Mouse (Mus musculus) hindbrain, embryonic 12.5 days (tissue): ENCODE data around the gene Cux1. TPM values are rescaled to one million over a fixed set of nuclear protein-coding genes. Genes with fewer than 3 reads are reported as not detected.

Source experiments
- ATAC-seq: fragments of 200-750 bp; cut with Nextera tagmentation; 2 replicates; pipeline ENCODE4 v1.8.0; 2017; ENCODE audit warnings: moderate TSS enrichment; ENCODE audit not compliant: low FRiP score
- H3K27ac ChIP-seq: fragments of 300-500 bp; sonication (generic); 2 replicates; pipeline ENCODE4 v1.5.1; 2016; ENCODE audit warnings: mild to moderate bottlenecking
- H3K27me3 ChIP-seq: fragments of 300-500 bp; sonication (generic); 2 replicates; pipeline ENCODE4 v1.6.1; 2016; ENCODE audit warnings: mild to moderate bottlenecking
- H3K36me3 ChIP-seq: fragments of 300-500 bp; sonication (generic); 2 replicates; pipeline ENCODE4 v1.6.1; 2016; ENCODE audit warnings: mild to moderate bottlenecking
- H3K4me1 ChIP-seq: fragments of 300-500 bp; sonication (generic); 2 replicates; pipeline ENCODE4 v1.6.1; 2016
- H3K4me2 ChIP-seq: fragments of 300-500 bp; sonication (generic); replicated peaks from 2 replicates; pipeline ENCODE4 v1.6.1; 2016; ENCODE audit warnings: mild to moderate bottlenecking
- H3K4me3 ChIP-seq: fragments of 300-500 bp; sonication (generic); 2 replicates; pipeline ENCODE4 v1.5.1; 2016; ENCODE audit warnings: mild to moderate bottlenecking
- H3K9ac ChIP-seq: fragments of 300-500 bp; sonication (generic); 2 replicates; pipeline ENCODE4 v1.6.1; 2016; ENCODE audit warnings: mild to moderate bottlenecking, moderate library complexity
- H3K9me3 ChIP-seq: fragments of 300-500 bp; sonication (generic); replicated peaks from 2 replicates; pipeline ENCODE4 v1.6.1; 2016; ENCODE audit warnings: mild to moderate bottlenecking
- WGBS: fragments of 180-500 bp; shearing (Covaris S2); methylation state at CpG from one replicate; pipeline ENCODE4 v1.1.7; 2016; 5-methylcytosine and 5-hydroxymethylcytosine counted together
- polyA plus RNA-seq: library from polyadenylated mRNA; unstranded; fragments of >200 nt; fragmentation: Nextera tagmentation; extraction: Ambion mirVana; gene quantifications from 2 replicates; pipeline ENCODE4 v1.2.1, GENCODE M21; 2016

The Cux1 gene
- polyA plus RNA-seq, 1 experiment from 2014 or later: 114 TPM

DNA sequence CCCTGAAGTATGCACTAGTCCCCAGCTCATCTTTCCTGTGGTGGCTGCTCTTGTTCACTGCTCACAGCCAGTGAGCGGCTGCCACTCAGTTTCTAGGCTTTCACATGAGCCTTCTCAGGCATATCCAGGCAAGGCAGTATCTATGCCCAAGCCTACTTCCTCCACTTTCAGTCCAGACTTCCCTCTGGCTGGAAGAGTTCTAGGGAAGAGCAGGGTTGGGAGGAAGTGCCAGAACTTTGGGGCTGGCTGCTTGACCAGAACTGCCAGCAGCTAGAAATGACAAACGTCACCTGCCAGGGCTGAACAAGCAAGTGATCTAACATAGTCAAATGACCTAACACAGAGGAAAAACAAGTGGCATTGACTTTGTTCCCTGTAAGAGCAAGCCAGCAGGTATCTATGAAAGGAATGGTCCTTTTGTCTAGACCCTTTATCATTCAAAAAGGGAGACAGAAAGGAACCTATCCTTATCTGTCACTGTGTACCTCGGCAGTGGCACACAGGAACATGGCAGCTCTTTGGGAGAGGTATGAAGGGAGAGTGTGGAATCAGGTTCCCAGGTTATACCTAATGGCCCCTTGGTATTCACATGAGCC, 171.6 kb downstream of the Cux1 start:
- Histone ChIP-seq H3K36me3 (0 out of 2 replicates have a peak, but pooled peaks cover 6% of the 10 kb centered on the region), H3K4me2 (no peak overlapping the region), H3K27ac (no peak overlapping the region), H3K9ac (no peak overlapping the region), H3K4me1 (0 out of 2 replicates have a peak, but pooled peaks cover 2% of the 10 kb centered on the region), H3K27me3 (no peaks in the 10 kb centered on the region), H3K9me3 (no peaks in the 10 kb centered on the region), H3K4me3 (no peak overlapping the region)
- 70% methylated on average over 3 of the region's 3 CpGs for WGBS
- ATAC-seq: no peak

GRCm38 (mm10) chr5:136394517-136395212, 172.6 kb downstream of the Cux1 start:
- no peak for ATAC-seq
- no peak overlapping the region for H3K9ac ChIP-seq
- H3K4me1 ChIP-seq: 0 out of 2 replicates have a peak, but pooled peaks cover 2% of the 10 kb centered on the region
- 89% methylated on average over 6 of the region's 6 CpGs for WGBS
- no peaks in the 10 kb centered on the region for H3K27me3 ChIP-seq
- H3K36me3 ChIP-seq: 0 out of 2 replicates have a peak, but pooled peaks cover 6% of the 10 kb centered on the region
- H3K4me2 ChIP-seq: no peak overlapping the region
- no peak overlapping the region for H3K4me3 ChIP-seq
- H3K27ac ChIP-seq: no peak overlapping the region
- no peaks in the 10 kb centered on the region for H3K9me3 ChIP-seq

DNA sequence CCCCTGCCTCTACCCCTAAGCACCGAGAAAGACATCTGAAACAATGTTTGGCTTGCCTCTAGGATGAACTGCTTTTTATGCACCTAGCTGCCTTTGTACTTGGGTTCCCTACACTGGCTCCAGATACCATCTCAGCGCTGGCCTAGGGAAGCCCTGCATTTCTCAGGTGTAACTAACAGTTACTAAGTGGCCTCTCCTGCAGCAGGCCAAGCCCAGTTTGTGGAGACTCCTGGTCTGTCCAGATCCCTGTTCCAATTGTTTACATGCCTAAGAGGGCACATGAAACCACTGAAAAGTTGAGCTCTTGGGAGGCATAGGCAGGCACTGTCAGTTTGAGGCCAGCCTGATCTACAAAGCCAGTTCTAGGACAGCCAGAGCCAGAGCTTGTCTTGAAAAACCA, 173.7 kb downstream of the Cux1 start:
- 90% methylated on average over 2 of the region's 2 CpGs for WGBS
- no peak for ATAC-seq
- H3K27ac ChIP-seq: no peak overlapping the region
- H3K4me1 ChIP-seq: 0 out of 2 replicates have a peak, but pooled peaks cover 2% of the 10 kb centered on the region
- no peak overlapping the region for H3K9ac ChIP-seq
- H3K4me2 ChIP-seq: no peak overlapping the region
- H3K36me3 ChIP-seq: 0 out of 2 replicates have a peak, but pooled peaks cover 8% of the 10 kb centered on the region
- no peak overlapping the region for H3K4me3 ChIP-seq
- H3K27me3 ChIP-seq: no peaks in the 10 kb centered on the region
- H3K9me3 ChIP-seq: no peaks in the 10 kb centered on the region

DNA sequence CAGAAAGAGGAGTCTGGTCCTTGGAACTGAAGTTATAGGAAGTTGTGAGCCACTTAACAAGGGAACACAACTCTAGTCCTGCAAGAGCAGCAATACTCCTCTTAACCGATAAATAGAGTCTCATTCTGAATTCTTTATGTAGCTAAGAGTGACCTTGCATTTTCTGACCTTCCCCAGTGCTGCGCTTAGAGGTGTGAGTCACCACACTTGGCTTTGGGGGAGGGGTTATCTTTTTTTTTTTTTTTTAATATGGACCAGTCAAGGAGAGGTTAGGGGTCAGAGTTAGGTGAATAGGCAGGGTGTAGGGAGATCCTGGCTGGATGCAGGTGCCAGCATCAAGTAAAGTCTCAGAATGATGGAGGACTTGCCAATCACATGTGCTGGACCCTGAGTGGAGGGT, 180.5 kb downstream of the Cux1 start:
- no peaks in the 10 kb centered on the region for H3K9me3 ChIP-seq
- 98% methylated on average over 2 of the region's 2 CpGs for WGBS
- no peak overlapping the region for H3K27ac ChIP-seq
- H3K4me3 ChIP-seq: no peak overlapping the region
- no peak for ATAC-seq
- H3K36me3 ChIP-seq: peaks cover 10% of the 10 kb centered on the region; the same call in 1 of the 2 replicates
- no peak overlapping the region for H3K9ac ChIP-seq
- no peak overlapping the region for H3K4me2 ChIP-seq
- no peaks in the 10 kb centered on the region for H3K4me1 ChIP-seq
- no peaks in the 10 kb centered on the region for H3K27me3 ChIP-seq

- H3K9ac ChIP-seq: no peak overlapping the region
- H3K36me3 ChIP-seq: peaks cover 5% of the 10 kb centered on the region; the same call in 1 of the 2 replicates
- H3K9me3 ChIP-seq: no peaks in the 10 kb centered on the region
- 93% methylated on average over 3 of the region's 3 CpGs for WGBS
- ATAC-seq: no peak
- no peaks in the 10 kb centered on the region for H3K27me3 ChIP-seq
- H3K27ac ChIP-seq: no peak overlapping the region
- no peak overlapping the region for H3K4me3 ChIP-seq
- H3K4me1 ChIP-seq: no peaks in the 10 kb centered on the region
- no peak overlapping the region for H3K4me2 ChIP-seq
These were observed 182.1 kb downstream of the Cux1 start for GRCm38 (mm10) chr5:136385161-136385560.

DNA sequence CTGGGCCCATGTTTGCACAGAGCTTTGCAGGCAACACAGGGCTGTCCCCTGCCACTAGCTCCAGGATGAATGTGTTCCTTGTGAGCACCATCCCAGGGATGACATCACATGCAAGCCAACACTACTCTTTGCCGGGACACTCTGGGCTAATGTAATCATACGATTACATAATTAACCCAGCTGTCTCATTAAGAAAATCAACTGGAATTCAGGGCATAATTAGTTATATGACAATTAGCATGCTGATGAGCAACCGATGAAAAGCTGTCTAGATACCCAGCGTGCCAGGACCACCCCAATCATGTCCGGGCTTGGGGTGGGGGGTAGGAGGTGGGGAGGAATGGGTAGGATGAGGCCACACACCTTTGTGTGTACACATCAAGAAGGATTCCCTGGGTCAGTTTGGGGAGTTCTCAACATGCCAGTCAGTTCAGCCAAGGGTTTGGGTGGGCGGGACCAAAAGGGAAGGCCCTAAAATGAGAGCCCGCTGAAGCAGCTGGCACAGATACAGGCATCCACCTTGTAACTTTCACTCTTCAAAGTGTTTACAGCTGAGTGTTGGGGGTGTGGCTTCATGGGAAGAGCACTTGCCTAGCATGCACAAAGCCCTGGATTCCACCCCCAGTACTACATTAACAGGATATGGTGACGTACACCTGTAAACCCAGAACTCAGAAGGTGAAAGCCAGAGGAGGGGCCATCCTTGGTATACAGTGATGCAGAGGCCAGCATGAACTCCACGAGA, 184.9 kb downstream of the Cux1 start:
- Histone ChIP-seq H3K36me3 (peaks cover 5% of the 10 kb centered on the region; the same call in 1 of the 2 replicates), H3K27me3 (no peaks in the 10 kb centered on the region), H3K4me1 (peaks cover under 1% of the 10 kb centered on the region; the same call in 1 of the 2 replicates), H3K9ac (no peak overlapping the region), H3K4me2 (no peak overlapping the region), H3K4me3 (no peak overlapping the region), H3K9me3 (no peaks in the 10 kb centered on the region), H3K27ac (no peak overlapping the region)
- WGBS: 79% methylated on average over 9 of the region's 9 CpGs
- ATAC-seq: no peak

- H3K4me3 ChIP-seq: no peak overlapping the region
- peaks cover 5% of the 10 kb centered on the region; the same call in 1 of the 2 replicates for H3K36me3 ChIP-seq
- peaks cover 9% of the 10 kb centered on the region; the same call in 1 of the 2 replicates for H3K4me1 ChIP-seq
- no peak for ATAC-seq
- 89% methylated on average over 1 of the region's 1 CpGs for WGBS
- H3K9ac ChIP-seq: no peak overlapping the region
- H3K27me3 ChIP-seq: no peaks in the 10 kb centered on the region
- no peaks in the 10 kb centered on the region for H3K9me3 ChIP-seq
- H3K4me2 ChIP-seq: no peak overlapping the region
- H3K27ac ChIP-seq: no peak overlapping the region
These were observed 187.9 kb downstream of the Cux1 start for GRCm38 (mm10) chr5:136379405-136379804.

- H3K9me3 ChIP-seq: no peaks in the 10 kb centered on the region
- no peak overlapping the region for H3K27ac ChIP-seq
- peaks cover 9% of the 10 kb centered on the region; the same call in 1 of the 2 replicates for H3K4me1 ChIP-seq
- H3K27me3 ChIP-seq: no peaks in the 10 kb centered on the region
- H3K9ac ChIP-seq: no peak overlapping the region
- H3K36me3 ChIP-seq: peaks cover 8% of the 10 kb centered on the region; the same call in 1 of the 2 replicates
- 85% methylated on average over 3 of the region's 3 CpGs for WGBS
- H3K4me2 ChIP-seq: no peak overlapping the region
- no peak overlapping the region for H3K4me3 ChIP-seq
- no peak for ATAC-seq
These were observed 190.2 kb downstream of the Cux1 start for GRCm38 (mm10) chr5:136377101-136377500.

DNA sequence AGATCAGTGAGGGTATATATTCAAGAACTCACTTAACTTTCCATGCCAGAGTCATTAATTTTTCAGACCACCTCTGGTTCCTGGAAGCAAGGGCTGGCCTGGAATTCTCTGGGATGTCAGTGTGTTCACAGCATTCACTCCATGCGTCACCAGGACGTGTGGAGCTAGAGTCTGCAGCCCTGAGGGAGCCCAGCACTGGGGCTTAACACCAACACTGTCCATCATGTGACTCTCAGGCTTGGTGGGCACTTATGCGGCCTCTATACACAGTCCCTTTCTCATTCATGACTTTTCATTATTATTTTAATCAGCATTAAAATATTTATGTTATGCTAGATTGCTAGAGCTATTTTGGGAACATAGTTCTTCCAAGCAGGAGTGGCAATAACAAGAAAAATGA, 191.9 kb downstream of the Cux1 start:
- Histone ChIP-seq H3K27me3 (no peaks in the 10 kb centered on the region), H3K4me1 (peaks cover 9% of the 10 kb centered on the region; the same call in 1 of the 2 replicates), H3K9me3 (no peaks in the 10 kb centered on the region), H3K9ac (no peak overlapping the region), H3K27ac (no peak overlapping the region), H3K36me3 (peaks cover 8% of the 10 kb centered on the region; the same call in 1 of the 2 replicates), H3K4me2 (no peak overlapping the region), H3K4me3 (no peak overlapping the region)
- ATAC-seq: no peak
- 65% methylated on average over 3 of the region's 3 CpGs for WGBS

DNA sequence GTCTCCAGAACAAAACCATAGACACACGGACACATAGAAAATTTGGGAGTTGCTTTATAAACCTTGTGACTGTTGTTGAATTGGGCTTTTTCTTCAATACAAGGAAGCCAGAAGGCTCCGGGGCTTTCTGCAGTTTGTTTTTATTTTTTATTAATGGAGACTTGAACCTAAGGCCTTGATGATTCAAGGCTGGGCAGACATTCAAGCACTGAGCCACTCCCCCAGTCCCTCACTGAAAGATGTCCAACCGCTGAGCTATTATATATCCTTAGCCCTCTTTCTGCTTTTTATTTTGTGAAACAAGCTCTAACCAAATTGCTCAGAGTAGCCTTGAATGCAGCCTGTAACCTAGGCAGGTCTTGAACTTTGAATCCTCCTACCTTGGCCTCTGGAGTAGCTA, 195.0 kb downstream of the Cux1 start:
- Histone ChIP-seq H3K4me3 (no peak overlapping the region), H3K27me3 (no peaks in the 10 kb centered on the region), H3K9me3 (no peaks in the 10 kb centered on the region), H3K4me1 (peaks cover 7% of the 10 kb centered on the region; the same call in 1 of the 2 replicates), H3K9ac (no peak overlapping the region), H3K27ac (no peak overlapping the region), H3K36me3 (peaks cover 19% of the 10 kb centered on the region), H3K4me2 (no peak overlapping the region)
- ATAC-seq: no peak
- 91% methylated on average over 3 of the region's 3 CpGs for WGBS

DNA sequence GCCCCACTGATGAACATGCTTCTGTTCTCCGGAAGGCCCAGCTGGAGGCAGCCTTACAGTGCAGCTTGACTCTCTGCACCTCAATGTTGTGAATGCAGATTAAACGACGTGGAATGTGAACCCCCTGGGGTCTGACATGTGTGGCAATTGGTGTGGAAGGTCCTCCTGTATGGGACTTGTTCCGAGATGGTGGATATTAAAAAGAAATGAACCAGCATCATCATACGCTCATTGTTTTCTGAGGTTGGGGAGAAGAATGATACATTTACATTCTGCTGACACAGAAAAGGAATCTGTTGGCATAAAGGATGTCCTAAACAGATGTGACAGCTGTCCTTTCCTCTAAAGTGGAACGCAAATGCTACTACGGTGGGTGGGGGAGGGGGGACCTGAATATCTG, 203.9 kb downstream of the Cux1 start:
- no peaks in the 10 kb centered on the region for H3K27me3 ChIP-seq
- H3K4me3 ChIP-seq: no peak overlapping the region
- H3K36me3 ChIP-seq: peaks cover 21% of the 10 kb centered on the region
- H3K4me1 ChIP-seq: no peaks in the 10 kb centered on the region
- no peak overlapping the region for H3K4me2 ChIP-seq
- no peaks in the 10 kb centered on the region for H3K9me3 ChIP-seq
- H3K27ac ChIP-seq: no peak overlapping the region
- 52% methylated on average over 7 of the region's 7 CpGs for WGBS
- no peak for ATAC-seq
- H3K9ac ChIP-seq: no peak overlapping the region
